In genomic region chr1:120595471-120596240, GRCm38 (mm10) we compare ENCODE assay signal across 17 mouse cellular contexts. TPM values are rescaled to one million over a fixed set of nuclear protein-coding genes. Genes with fewer than 3 reads are reported as not detected.
DNase-seq lines count a peak whose midpoint lies in the region; ATAC-seq and TF ChIP-seq lines count a peak whose summit lies in the region.
"Had no signal": no experiment of that assay in that cellular context is flagged by ENCODE, and none has a peak within 500 bp of the region (broad histone marks: within the 10 kb centered on the region; RNA-seq: fewer than 3 reads in every experiment).

No protein-coding gene starts in this region.

- H3K9ac ChIP-seq in neural tube, embryonic 15.5 days (replicated peaks), result no peak overlapping the region
- no peak overlapping the region for H3K9ac ChIP-seq in hindbrain, embryonic 13.5 days
- H3K9ac ChIP-seq in midbrain, embryonic 11.5 days (ENCODE audit: low read length), result peak overlapping the region; percentile 61; the same call in 1 of the 2 replicates
- no peak overlapping the region for H3K9ac ChIP-seq in stomach, postnatal 0 days (ENCODE audit: low read length)
- H3K9ac ChIP-seq: forebrain, embryonic 12.5 days; liver, embryonic 13.5 days had no signal

- TF ChIP-seq CTCF in stomach, postnatal 0 days (IDR thresholded peaks at IDR 0.05; ENCODE audit: low read depth), result no peak

- TF ChIP-seq EP300 in stomach, postnatal 0 days (optimal IDR thresholded peaks at IDR 0.05), result no peak

- no peak overlapping the region for H3K4me3 ChIP-seq in neural tube, embryonic 15.5 days (replicated peaks)
- peak overlapping the region; percentile 28 for H3K4me3 ChIP-seq in hindbrain, embryonic 13.5 days
- H3K4me3 ChIP-seq in midbrain, embryonic 11.5 days (ENCODE audit: low read depth, low read length), result peak overlapping the region; percentile 25
- H3K4me3 ChIP-seq in stomach, postnatal 0 days (ENCODE audit: low read depth, low read length), result no peak overlapping the region
- H3K4me3 ChIP-seq: liver, embryonic 13.5 days had no signal

- H3K36me3 ChIP-seq in neural tube, embryonic 15.5 days, result no peaks in the 10 kb centered on the region
- H3K36me3 ChIP-seq in hindbrain, embryonic 13.5 days, result no peaks in the 10 kb centered on the region
- no peaks in the 10 kb centered on the region for H3K36me3 ChIP-seq in midbrain, embryonic 11.5 days (ENCODE audit: control insufficient read depth, insufficient read depth, low read length)
- H3K36me3 ChIP-seq in stomach, postnatal 0 days (ENCODE audit: control insufficient read depth, insufficient read depth, low read length), result no peaks in the 10 kb centered on the region
- H3K36me3 ChIP-seq: forebrain, embryonic 12.5 days; liver, embryonic 13.5 days had no signal

- H3K27me3 ChIP-seq in neural tube, embryonic 15.5 days (replicated peaks), result peaks cover 91% of the 10 kb centered on the region
- peaks cover 100% of the 10 kb centered on the region for H3K27me3 ChIP-seq in hindbrain, embryonic 13.5 days
- H3K27me3 ChIP-seq in midbrain, embryonic 11.5 days (ENCODE audit: control insufficient read depth, insufficient read depth, low read length), result peaks cover 92% of the 10 kb centered on the region
- peaks cover 40% of the 10 kb centered on the region for H3K27me3 ChIP-seq in stomach, postnatal 0 days (ENCODE audit: control insufficient read depth, insufficient read depth, low read length)

- WGBS in neural tube, embryonic 15.5 days, result 2% methylated on average over 17 of the region's 17 CpGs
- 4% methylated on average over 17 of the region's 17 CpGs for WGBS in hindbrain, embryonic 13.5 days
- 2% methylated on average over 17 of the region's 17 CpGs for WGBS in midbrain, embryonic 11.5 days
- WGBS in stomach, postnatal 0 days, result 7% methylated on average over 17 of the region's 17 CpGs

- no peaks in the 10 kb centered on the region for H3K9me3 ChIP-seq in neural tube, embryonic 15.5 days (replicated peaks)
- no peaks in the 10 kb centered on the region for H3K9me3 ChIP-seq in hindbrain, embryonic 13.5 days
- no peaks in the 10 kb centered on the region for H3K9me3 ChIP-seq in midbrain, embryonic 11.5 days (ENCODE audit: control insufficient read depth, low read length)
- no peaks in the 10 kb centered on the region for H3K9me3 ChIP-seq in stomach, postnatal 0 days (ENCODE audit: control insufficient read depth, low read length)
- H3K9me3 ChIP-seq: forebrain, embryonic 12.5 days; liver, embryonic 13.5 days had no signal

- no peak overlapping the region for H3K4me2 ChIP-seq in neural tube, embryonic 15.5 days
- H3K4me2 ChIP-seq in hindbrain, embryonic 13.5 days, result peak overlapping the region; percentile 42
- H3K4me2 ChIP-seq in midbrain, embryonic 11.5 days, result peak overlapping the region; percentile 82; the same call in 1 of the 2 replicates
- H3K4me2 ChIP-seq in stomach, postnatal 0 days (replicated peaks; ENCODE audit: low read depth), result no peak overlapping the region

- H3K27ac ChIP-seq in neural tube, embryonic 15.5 days (replicated peaks), result no peak overlapping the region
- no peak overlapping the region for H3K27ac ChIP-seq in hindbrain, embryonic 13.5 days
- H3K27ac ChIP-seq in midbrain, embryonic 11.5 days (ENCODE audit: low read depth, low read length), result no peak overlapping the region
- no peak overlapping the region for H3K27ac ChIP-seq in stomach, postnatal 0 days (replicated peaks)
- H3K27ac ChIP-seq: forebrain, embryonic 12.5 days; liver, embryonic 13.5 days had no signal

- ATAC-seq in neural tube, embryonic 15.5 days (ENCODE audit: low FRiP score), result no peak
- ATAC-seq in hindbrain, embryonic 13.5 days (ENCODE audit: low FRiP score), result no peak
- ATAC-seq in midbrain, embryonic 11.5 days (ENCODE audit: low FRiP score), result no peak
- no peak for ATAC-seq in stomach, postnatal 0 days (ENCODE audit: low FRiP score, low TSS enrichment)
- ATAC-seq: lung, postnatal 0 days had no signal

- peak; percentile 16 for DNase-seq in neural tube, embryonic 10.5 days (ENCODE audit: extremely low spot score, low spot score)
- DNase-seq in midbrain, embryonic 11.5 days (ENCODE audit: low spot score, missing footprints), result peak; percentile 93
- peak; percentile 11 for DNase-seq in stomach, postnatal 0 days (ENCODE audit: low spot score)
- no peak for DNase-seq in frontal cortex, postnatal 14 days (ENCODE audit: low spot score in 2 of 2)
- no peak for DNase-seq in adrenal gland, postnatal 25 days
- no peak for DNase-seq in thymus, postnatal 25 days
- DNase-seq: cerebellum, adult 11 months; heart, postnatal 14 days; kidney, adult 8-10 months; layer of hippocampus, postnatal 36 days; liver, embryonic 13.5 days had no signal

- H3K4me1 ChIP-seq in neural tube, embryonic 15.5 days, result 0 out of 2 replicates have a peak, but pooled peaks cover 5% of the 10 kb centered on the region
- peaks cover 12% of the 10 kb centered on the region for H3K4me1 ChIP-seq in hindbrain, embryonic 13.5 days (replicated peaks)
- H3K4me1 ChIP-seq in midbrain, embryonic 11.5 days (ENCODE audit: control insufficient read depth, insufficient read depth, low read length), result no peaks in the 10 kb centered on the region; the same call in 1 of the 2 replicates
- no peaks in the 10 kb centered on the region for H3K4me1 ChIP-seq in stomach, postnatal 0 days (replicated peaks; ENCODE audit: control insufficient read depth, insufficient read depth)
- H3K4me1 ChIP-seq: liver, embryonic 13.5 days had no signal

RNA-seq across cellular contexts. Expression of gene En1, which starts 6.6 kb away (rescaled TPM):
- 1.0 and 1.2 TPM in 2 replicates for polyA plus RNA-seq in neural tube, embryonic 15.5 days (2015; fragmentation: Nextera tagmentation; extraction: Ambion mirVana)
- 4.0 and 7.8 TPM in 2 replicates for polyA plus RNA-seq in hindbrain, embryonic 13.5 days (2015; fragmentation: Nextera tagmentation; extraction: Ambion mirVana)
- polyA plus RNA-seq in midbrain, embryonic 11.5 days (2014; fragmentation: Nextera tagmentation; extraction: Ambion mirVana), result 6.5 and 8.2 TPM in 2 replicates
- not detected in 2 replicates for polyA plus RNA-seq in stomach, postnatal 0 days (2015; fragmentation: Nextera tagmentation; extraction: Ambion mirVana)
- total RNA-seq in adrenal gland, postnatal 25 days (2021), result not detected in 2 replicates
- total RNA-seq: heart, adult 8-10 months; heart, postnatal 14 days; layer of hippocampus, postnatal 36 days had no signal
- polyA plus RNA-seq: large intestine, adult 2 months; liver, embryonic 13.5 days; lung, postnatal 0 days had no signal

Comparison
In these comparisons a context has a peak if more than half of its experiments do, and no peak if none do; other contexts are left out.
1. DNase-seq: peak in neural tube, embryonic 10.5 days (single experiment), midbrain, embryonic 11.5 days (single experiment) and stomach, postnatal 0 days (single experiment); none in frontal cortex, postnatal 14 days (0 of 2), adrenal gland, postnatal 25 days (single experiment) and thymus, postnatal 25 days (single experiment).
2. H3K4me2 ChIP-seq: peak in hindbrain, embryonic 13.5 days (single experiment) and midbrain, embryonic 11.5 days (single experiment); none in neural tube, embryonic 15.5 days (single experiment) and stomach, postnatal 0 days (single experiment).
3. H3K4me3 ChIP-seq: peak in hindbrain, embryonic 13.5 days (single experiment) and midbrain, embryonic 11.5 days (single experiment); none in neural tube, embryonic 15.5 days (single experiment) and stomach, postnatal 0 days (single experiment).